Mouse (Mus musculus) neural tube, embryonic 11.5 days (tissue): ENCODE data around the gene Tcf7l1. TPM values are rescaled to one million over a fixed set of nuclear protein-coding genes. Genes with fewer than 3 reads are reported as not detected.

Experiments used
- ATAC-seq: fragments of 200-750 bp; cut with Nextera tagmentation; 2 replicates; pipeline ENCODE4 v1.8.0; 2017; ENCODE audit warnings: moderate number of reproducible peaks, mild to moderate bottlenecking, moderate TSS enrichment, moderate library complexity; ENCODE audit not compliant: insufficient read depth, low FRiP score, low TSS enrichment
- DNase-seq: peaks from one replicate; pipeline ENCODE4 v3.0.0-alpha.2; 2015; ENCODE audit warnings: low spot score
- H3K27ac ChIP-seq: fragments of 300-500 bp; sonication (generic); 2 replicates; pipeline ENCODE4 v1.5.1; 2014; ENCODE audit warnings: low read depth, mild to moderate bottlenecking, low read length
- H3K27me3 ChIP-seq: fragments of 300-500 bp; sonication (generic); 2 replicates; pipeline ENCODE4 v1.6.1; 2014; ENCODE audit warnings: mild to moderate bottlenecking, low read length, mixed read lengths; ENCODE audit not compliant: control insufficient read depth, insufficient read depth
- H3K36me3 ChIP-seq: fragments of 300-500 bp; sonication (generic); 2 replicates; pipeline ENCODE4 v1.6.1; 2014; ENCODE audit warnings: mild to moderate bottlenecking, low read length, moderate library complexity, mixed read lengths; ENCODE audit not compliant: control insufficient read depth, insufficient read depth
- H3K4me1 ChIP-seq: fragments of 300-500 bp; sonication (generic); 2 replicates; pipeline ENCODE4 v1.6.1; 2014; ENCODE audit warnings: low read length, mixed read lengths; ENCODE audit not compliant: control insufficient read depth, insufficient read depth
- H3K4me2 ChIP-seq: fragments of 300-500 bp; sonication (generic); 2 replicates; pipeline ENCODE4 v1.6.1; 2014; ENCODE audit warnings: low read depth, mild to moderate bottlenecking, moderate library complexity
- H3K4me3 ChIP-seq: fragments of 300-500 bp; sonication (generic); 2 replicates; pipeline ENCODE4 v1.5.1; 2014; ENCODE audit warnings: low read depth, low read length
- H3K9ac ChIP-seq: fragments of 300-500 bp; sonication (generic); 2 replicates; pipeline ENCODE4 v1.6.1; 2014; ENCODE audit warnings: mild to moderate bottlenecking, low read length
- H3K9me3 ChIP-seq: fragments of 300-500 bp; sonication (generic); 2 replicates; pipeline ENCODE4 v1.6.1; 2016; ENCODE audit warnings: low read length; ENCODE audit not compliant: control insufficient read depth
- WGBS: fragments of 180-500 bp; shearing (Covaris S2); extraction: QIAGEN DNeasy Blood & Tissue Kit; methylation state at CpG from one replicate; pipeline ENCODE4 v1.1.7; 2014; 5-methylcytosine and 5-hydroxymethylcytosine counted together
- polyA plus RNA-seq: library from polyadenylated mRNA; unstranded; fragments of >200 nt; fragmentation: Nextera tagmentation; extraction: Ambion mirVana; gene quantifications from 2 replicates; pipeline ENCODE4 v1.2.1, GENCODE M21; 2014

Tcf7l1 gene
- polyA plus RNA-seq, 1 experiment from 2014 or later, result 21.8 TPM

- peak overlapping the region; percentile 22; the same call in 1 of the 2 replicates for H3K4me2 ChIP-seq
- ATAC-seq, result peak; percentile 85
- H3K36me3 ChIP-seq, result no peaks in the 10 kb centered on the region
- WGBS, result 32% methylated on average over 8 of the region's 8 CpGs
- H3K27ac ChIP-seq, result peak overlapping the region; percentile 75
- no peak overlapping the region for H3K4me3 ChIP-seq
- DNase-seq, result peak; percentile 77
- H3K27me3 ChIP-seq, result no peaks in the 10 kb centered on the region
- no peaks in the 10 kb centered on the region for H3K9me3 ChIP-seq
- peak overlapping the region; percentile 1; the same call in 1 of the 2 replicates for H3K9ac ChIP-seq
- H3K4me1 ChIP-seq, result peaks cover 29% of the 10 kb centered on the region
Measured at GRCm38 (mm10) chr6:72730560-72730849, 58.5 kb downstream of the Tcf7l1 start.

- peak overlapping the region; percentile 28; the same call in 1 of the 2 replicates for H3K9ac ChIP-seq
- peak overlapping the region; percentile 22; the same call in 1 of the 2 replicates for H3K4me2 ChIP-seq
- ATAC-seq, result no peak
Measured at GRCm38 (mm10) chr6:72729831-72730559, 59.1 kb downstream of the Tcf7l1 start.

GRCm38 (mm10) chr6:72727826-72728225 is 61.2 kb downstream of the Tcf7l1 start:
- peak; percentile 38 for DNase-seq
- ATAC-seq, result no peak

More at GRCm38 (mm10) chr6:72729831-72730559, 59.1 kb downstream of the Tcf7l1 start:
- DNase-seq, result no peak
- H3K36me3 ChIP-seq, result no peaks in the 10 kb centered on the region
- H3K27ac ChIP-seq, result peak overlapping the region; percentile 75
- H3K4me3 ChIP-seq, result no peak overlapping the region
- no peaks in the 10 kb centered on the region for H3K27me3 ChIP-seq
- no peaks in the 10 kb centered on the region for H3K9me3 ChIP-seq
- 56% methylated on average over 14 of the region's 14 CpGs for WGBS
- peaks cover 28% of the 10 kb centered on the region for H3K4me1 ChIP-seq

GRCm38 (mm10) chr6:72724494-72725180 is 64.4 kb downstream of the Tcf7l1 start:
- Histone ChIP-seq H3K27me3 (no peaks in the 10 kb centered on the region), H3K36me3 (no peaks in the 10 kb centered on the region), H3K27ac (no peak overlapping the region), H3K9ac (no peak overlapping the region), H3K4me3 (no peak overlapping the region), H3K4me2 (no peak overlapping the region), H3K4me1 (peaks cover 19% of the 10 kb centered on the region), H3K9me3 (no peaks in the 10 kb centered on the region)
- 55% methylated on average over 8 of the region's 8 CpGs for WGBS
- ATAC-seq (no peak), DNase-seq (no peak)

More at GRCm38 (mm10) chr6:72727826-72728225, 61.2 kb downstream of the Tcf7l1 start:
- H3K27ac ChIP-seq, result no peak overlapping the region; the same call in 1 of the 2 replicates
- no peaks in the 10 kb centered on the region for H3K27me3 ChIP-seq
- H3K9ac ChIP-seq, result no peak overlapping the region
- no peaks in the 10 kb centered on the region for H3K36me3 ChIP-seq
- H3K4me1 ChIP-seq, result peaks cover 31% of the 10 kb centered on the region
- no peaks in the 10 kb centered on the region for H3K9me3 ChIP-seq
- WGBS, result 50% methylated on average over 6 of the region's 6 CpGs
- no peak overlapping the region for H3K4me2 ChIP-seq
- no peak overlapping the region for H3K4me3 ChIP-seq

- ATAC-seq, result no peak
- WGBS, result 80% methylated on average over 15 of the region's 15 CpGs
- H3K27me3 ChIP-seq, result no peaks in the 10 kb centered on the region
Measured at GRCm38 (mm10) chr6:72723731-72724385, 65.2 kb downstream of the Tcf7l1 start.

DNA sequence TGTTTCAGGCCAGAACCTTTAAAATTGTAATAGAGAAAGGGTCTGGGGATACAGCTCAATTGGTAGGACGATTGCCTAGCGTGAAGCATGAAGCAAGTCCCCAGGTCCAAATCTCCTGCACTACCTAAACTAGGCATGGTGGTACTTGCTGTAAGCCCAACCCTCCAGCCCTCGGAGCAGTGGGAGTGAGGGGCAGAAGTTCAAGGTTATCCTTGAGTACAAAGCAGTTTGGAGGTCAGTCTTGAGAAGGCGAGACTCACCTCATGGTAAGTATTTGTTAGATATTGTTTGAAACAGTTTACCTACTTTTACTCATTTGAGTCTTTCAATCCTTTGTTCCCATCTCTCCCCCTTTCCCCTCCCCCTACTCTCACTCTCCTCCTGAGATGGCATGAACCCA is 65.9 kb downstream of the Tcf7l1 start:
- WGBS, result 94% methylated on average over 4 of the region's 4 CpGs
- Histone ChIP-seq H3K9ac (no peak overlapping the region), H3K4me1 (peaks cover 9% of the 10 kb centered on the region), H3K4me2 (no peak overlapping the region), H3K27me3 (no peaks in the 10 kb centered on the region), H3K36me3 (no peaks in the 10 kb centered on the region), H3K4me3 (no peak overlapping the region), H3K9me3 (no peaks in the 10 kb centered on the region), H3K27ac (no peak overlapping the region)
- ATAC-seq (no peak), DNase-seq (no peak)

More at GRCm38 (mm10) chr6:72723731-72724385, 65.2 kb downstream of the Tcf7l1 start:
- Histone ChIP-seq H3K27ac (no peak overlapping the region), H3K36me3 (no peaks in the 10 kb centered on the region), H3K4me2 (no peak overlapping the region), H3K4me3 (no peak overlapping the region), H3K9me3 (no peaks in the 10 kb centered on the region), H3K4me1 (peaks cover 14% of the 10 kb centered on the region), H3K9ac (no peak overlapping the region)
- DNase-seq, result no peak

- no peak overlapping the region for H3K4me3 ChIP-seq
- 0 out of 2 replicates have a peak, but pooled peaks cover 2% of the 10 kb centered on the region for H3K36me3 ChIP-seq
- H3K4me2 ChIP-seq, result no peak overlapping the region
- no peak overlapping the region for H3K9ac ChIP-seq
- H3K9me3 ChIP-seq, result no peaks in the 10 kb centered on the region
- H3K27ac ChIP-seq, result no peak overlapping the region
- no peaks in the 10 kb centered on the region for H3K27me3 ChIP-seq
- ATAC-seq (no peak), DNase-seq (no peak)
- H3K4me1 ChIP-seq, result peaks cover 5% of the 10 kb centered on the region; the same call in 1 of the 2 replicates
- WGBS, result 90% methylated on average over 3 of the region's 3 CpGs
Measured at GRCm38 (mm10) chr6:72720852-72721251, 68.2 kb downstream of the Tcf7l1 start.

DNA sequence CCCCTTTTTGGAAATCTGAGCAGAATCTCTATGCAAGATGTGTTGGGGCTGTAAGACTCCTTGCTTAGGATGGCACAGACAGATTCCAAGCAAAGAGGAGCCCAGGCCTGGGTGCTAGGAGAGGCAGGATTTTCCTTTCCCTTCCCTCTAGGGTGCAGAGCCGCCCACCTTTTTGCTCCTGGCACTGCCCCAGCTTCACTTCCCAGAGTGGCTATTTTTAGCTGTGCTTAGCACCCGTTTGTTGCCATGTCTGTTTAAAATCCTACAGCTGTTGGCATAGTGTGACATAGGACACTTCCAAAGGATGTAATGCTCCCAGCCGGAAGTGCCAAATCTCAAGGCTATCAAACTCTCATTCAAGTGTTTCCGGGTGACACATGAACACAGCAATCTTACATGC is 74.3 kb downstream of the Tcf7l1 start:
- H3K4me2 ChIP-seq, result no peak overlapping the region
- H3K9ac ChIP-seq, result peak overlapping the region; percentile 14; the same call in 1 of the 2 replicates
- no peak overlapping the region for H3K4me3 ChIP-seq
- H3K4me1 ChIP-seq, result peaks cover 31% of the 10 kb centered on the region
- no peaks in the 10 kb centered on the region for H3K27me3 ChIP-seq
- 64% methylated on average over 4 of the region's 4 CpGs for WGBS
- DNase-seq (no peak), ATAC-seq (no peak)
- 0 out of 2 replicates have a peak, but pooled peaks cover 2% of the 10 kb centered on the region for H3K36me3 ChIP-seq
- H3K9me3 ChIP-seq, result no peaks in the 10 kb centered on the region
- H3K27ac ChIP-seq, result no peak overlapping the region
